Mouse (Mus musculus) bone marrow macrophage, adult 2 months (primary cell): ENCODE results near the gene Hoxc6.

Experiments
- CTCF ChIP-seq: IDR thresholded peaks from 2 replicates; pipeline ENCODE4 v1.5.1; 2012; ENCODE audit warnings: low read depth, mild to moderate bottlenecking, low read length, moderate library complexity
- POLR2A ChIP-seq: IDR thresholded peaks from 2 replicates; pipeline ENCODE4 v1.6.1; 2012; ENCODE audit warnings: mild to moderate bottlenecking, low read depth, low read length, borderline replicate concordance

- TF ChIP-seq CTCF (no peak), POLR2A (no peak)
Measured at GRCm38 (mm10) chr15:103015009-103015399, 16.9 kb downstream of the Hoxc6 start.
